Mouse (Mus musculus) ES-Bruce4 (cell line): ENCODE measurements around the gene G430095P16Rik.

Source experiments
- CTCF ChIP-seq: IDR thresholded peaks from one replicate; pipeline ENCODE4 v1.8.1; 2011; ENCODE audit warnings: low read depth, low read length
- EP300 ChIP-seq: IDR thresholded peaks from 2 replicates; pipeline ENCODE4 v1.6.1; 2011; ENCODE audit warnings: low read depth, low read length; ENCODE audit not compliant: insufficient read depth
- POLR2A ChIP-seq: IDR thresholded peaks from one replicate; pipeline ENCODE4 v1.8.1; 2011; ENCODE audit warnings: low read length; ENCODE audit not compliant: insufficient read depth

- TF ChIP-seq POLR2A = no peak
- no peak for TF ChIP-seq CTCF
- TF ChIP-seq EP300 = no peak
Measured at GRCm38 (mm10) chr8:84736521-84736920, 13.7 kb downstream of the G430095P16Rik start.
